Mouse (Mus musculus): ENCODE results near the gene Flot2. TPM values are rescaled to one million over a fixed set of nuclear protein-coding genes. Genes with fewer than 3 reads are reported as not detected.

Gene Flot2
- polyA plus RNA-seq, 1 experiment from 2014 or later: 45.7 TPM

- no peak for ATAC-seq (ENCODE audit: low FRiP score, low TSS enrichment)
- Histone ChIP-seq H3K27me3 (ENCODE audit: control insufficient read depth, insufficient read depth, low read length) (no peaks in the 10 kb centered on the region), H3K27ac (ENCODE audit: low read depth, low read length) (no peak overlapping the region), H3K9ac (ENCODE audit: low read depth, low read length) (no peak overlapping the region), H3K9me3 (ENCODE audit: control insufficient read depth, low read length) (no peaks in the 10 kb centered on the region), H3K4me2 (replicated peaks; ENCODE audit: low read depth, low read length) (no peak overlapping the region), H3K4me1 (ENCODE audit: control insufficient read depth, insufficient read depth, low read length) (no peaks in the 10 kb centered on the region), H3K4me3 (ENCODE audit: low read length) (no peak overlapping the region), H3K36me3 (ENCODE audit: control insufficient read depth, insufficient read depth, low read length) (no peaks in the 10 kb centered on the region)
- 81% methylated on average over 5 of the region's 5 CpGs for WGBS
Measured at GRCm38 (mm10) chr11:78087756-78088281, 50.1 kb downstream of the Flot2 start.

- Histone ChIP-seq H3K9me3 (ENCODE audit: control insufficient read depth, low read length) (no peaks in the 10 kb centered on the region), H3K36me3 (ENCODE audit: control insufficient read depth, insufficient read depth, low read length) (no peaks in the 10 kb centered on the region), H3K4me1 (ENCODE audit: control insufficient read depth, insufficient read depth, low read length) (peaks cover 17% of the 10 kb centered on the region; the same call in 1 of the 2 replicates), H3K4me3 (ENCODE audit: low read length) (peak overlapping the region; percentile 86), H3K27me3 (ENCODE audit: control insufficient read depth, insufficient read depth, low read length) (no peaks in the 10 kb centered on the region), H3K9ac (ENCODE audit: low read depth, low read length) (peak overlapping the region; percentile 88; the same call in 1 of the 2 replicates), H3K4me2 (replicated peaks; ENCODE audit: low read depth, low read length) (peak overlapping the region; percentile 83), H3K27ac (ENCODE audit: low read depth, low read length) (peak overlapping the region; percentile 34; the same call in 1 of the 2 replicates)
- ATAC-seq (ENCODE audit: low FRiP score, low TSS enrichment): peak; percentile 62
- WGBS: 55% methylated on average over 11 of the region's 11 CpGs
Measured at GRCm38 (mm10) chr11:78094137-78094503, 56.4 kb downstream of the Flot2 start.

GRCm38 (mm10) chr11:78094504-78095143 lies 56.9 kb downstream of the Flot2 start, which contains the start of gene Fam222b:
Gene Fam222b, plus strand, starts transcription at chr11:78094660.
- H3K4me2 ChIP-seq (replicated peaks; ENCODE audit: low read depth, low read length): peak within 1 kb of the TSS; percentile 83

GRCm38 (mm10) chr11:78095144-78095516 lies 57.4 kb downstream of the Flot2 start:
- Histone ChIP-seq H3K27me3 (ENCODE audit: control insufficient read depth, insufficient read depth, low read length) (no peaks in the 10 kb centered on the region), H3K4me1 (ENCODE audit: control insufficient read depth, insufficient read depth, low read length) (peaks cover 17% of the 10 kb centered on the region; the same call in 1 of the 2 replicates), H3K9ac (ENCODE audit: low read depth, low read length) (peak overlapping the region; percentile 88), H3K4me2 (replicated peaks; ENCODE audit: low read depth, low read length) (peak overlapping the region; percentile 83), H3K4me3 (ENCODE audit: low read length) (peak overlapping the region; percentile 86), H3K36me3 (ENCODE audit: control insufficient read depth, insufficient read depth, low read length) (no peaks in the 10 kb centered on the region), H3K9me3 (ENCODE audit: control insufficient read depth, low read length) (no peaks in the 10 kb centered on the region), H3K27ac (ENCODE audit: low read depth, low read length) (peak overlapping the region; percentile 34; the same call in 1 of the 2 replicates)
- WGBS: 29% methylated on average over 5 of the region's 5 CpGs
- no peak for ATAC-seq (ENCODE audit: low FRiP score, low TSS enrichment)

More at GRCm38 (mm10) chr11:78094504-78095143, 56.9 kb downstream of the Flot2 start, which contains the start of gene Fam222b:
- peak; percentile 94 for ATAC-seq (ENCODE audit: low FRiP score, low TSS enrichment)
- H3K4me3 ChIP-seq (ENCODE audit: low read length): peak within 1 kb of the TSS; percentile 86
- peak within 1 kb of the TSS; percentile 88 for H3K9ac ChIP-seq (ENCODE audit: low read depth, low read length)
- H3K9me3 ChIP-seq (ENCODE audit: control insufficient read depth, low read length): no peaks in the 10 kb centered on the region
- no peaks in the 10 kb centered on the region for H3K36me3 ChIP-seq (ENCODE audit: control insufficient read depth, insufficient read depth, low read length)
- peak within 1 kb of the TSS; percentile 34; the same call in 1 of the 2 replicates for H3K27ac ChIP-seq (ENCODE audit: low read depth, low read length)
- H3K4me1 ChIP-seq (ENCODE audit: control insufficient read depth, insufficient read depth, low read length): peaks cover 17% of the 10 kb centered on the region; the same call in 1 of the 2 replicates
- no peaks in the 10 kb centered on the region for H3K27me3 ChIP-seq (ENCODE audit: control insufficient read depth, insufficient read depth, low read length)
- WGBS: under 1% methylated on average over 38 of the region's 38 CpGs

- Histone ChIP-seq H3K27ac (ENCODE audit: low read depth, low read length) (no peak overlapping the region), H3K27me3 (ENCODE audit: control insufficient read depth, insufficient read depth, low read length) (no peaks in the 10 kb centered on the region), H3K9me3 (ENCODE audit: control insufficient read depth, low read length) (no peaks in the 10 kb centered on the region), H3K4me2 (replicated peaks; ENCODE audit: low read depth, low read length) (no peak overlapping the region; the same call in 1 of the 2 replicates), H3K4me3 (ENCODE audit: low read length) (no peak overlapping the region), H3K9ac (ENCODE audit: low read depth, low read length) (peak overlapping the region; percentile 12; the same call in 1 of the 2 replicates), H3K36me3 (ENCODE audit: control insufficient read depth, insufficient read depth, low read length) (no peaks in the 10 kb centered on the region; the same call in 1 of the 2 replicates), H3K4me1 (ENCODE audit: control insufficient read depth, insufficient read depth, low read length) (peaks cover 17% of the 10 kb centered on the region; the same call in 1 of the 2 replicates)
- ATAC-seq (ENCODE audit: low FRiP score, low TSS enrichment): no peak
- 64% methylated on average over 3 of the region's 3 CpGs for WGBS
Measured at GRCm38 (mm10) chr11:78097077-78097476, 59.3 kb downstream of the Flot2 start.

GRCm38 (mm10) chr11:78100746-78101145 lies 63.0 kb downstream of the Flot2 start:
- no peak overlapping the region for H3K4me3 ChIP-seq (ENCODE audit: low read length)
- ATAC-seq (ENCODE audit: low FRiP score, low TSS enrichment): no peak

GRCm38 (mm10) chr11:78102142-78102541 lies 64.4 kb downstream of the Flot2 start:
- H3K27me3 ChIP-seq (ENCODE audit: control insufficient read depth, insufficient read depth, low read length): no peaks in the 10 kb centered on the region

More at GRCm38 (mm10) chr11:78100746-78101145, 63.0 kb downstream of the Flot2 start:
- no peaks in the 10 kb centered on the region; the same call in 1 of the 2 replicates for H3K36me3 ChIP-seq (ENCODE audit: control insufficient read depth, insufficient read depth, low read length)
- H3K4me1 ChIP-seq (ENCODE audit: control insufficient read depth, insufficient read depth, low read length): peaks cover 11% of the 10 kb centered on the region; the same call in 1 of the 2 replicates
- 91% methylated on average over 11 of the region's 11 CpGs for WGBS
- H3K27ac ChIP-seq (ENCODE audit: low read depth, low read length): no peak overlapping the region
- H3K4me2 ChIP-seq (replicated peaks; ENCODE audit: low read depth, low read length): no peak overlapping the region
- no peak overlapping the region for H3K9ac ChIP-seq (ENCODE audit: low read depth, low read length)
- H3K27me3 ChIP-seq (ENCODE audit: control insufficient read depth, insufficient read depth, low read length): no peaks in the 10 kb centered on the region
- no peaks in the 10 kb centered on the region for H3K9me3 ChIP-seq (ENCODE audit: control insufficient read depth, low read length)

GRCm38 (mm10) chr11:78102958-78103747 lies 65.4 kb downstream of the Flot2 start:
- H3K27me3 ChIP-seq (ENCODE audit: control insufficient read depth, insufficient read depth, low read length): no peaks in the 10 kb centered on the region
- H3K4me1 ChIP-seq (ENCODE audit: control insufficient read depth, insufficient read depth, low read length): no peaks in the 10 kb centered on the region
- no peak overlapping the region for H3K4me2 ChIP-seq (replicated peaks; ENCODE audit: low read depth, low read length)
- no peak overlapping the region for H3K9ac ChIP-seq (ENCODE audit: low read depth, low read length)
- no peaks in the 10 kb centered on the region; the same call in 1 of the 2 replicates for H3K9me3 ChIP-seq (ENCODE audit: control insufficient read depth, low read length)
- no peak overlapping the region for H3K4me3 ChIP-seq (ENCODE audit: low read length)
- no peak for ATAC-seq (ENCODE audit: low FRiP score, low TSS enrichment)
- H3K36me3 ChIP-seq (ENCODE audit: control insufficient read depth, insufficient read depth, low read length): peaks cover 3% of the 10 kb centered on the region
- 68% methylated on average over 5 of the region's 5 CpGs for WGBS
- no peak overlapping the region for H3K27ac ChIP-seq (ENCODE audit: low read depth, low read length)

More at GRCm38 (mm10) chr11:78102142-78102541, 64.4 kb downstream of the Flot2 start:
- 90% methylated on average over 5 of the region's 5 CpGs for WGBS
- no peak for ATAC-seq (ENCODE audit: low FRiP score, low TSS enrichment)
- H3K36me3 ChIP-seq (ENCODE audit: control insufficient read depth, insufficient read depth, low read length): peaks cover 3% of the 10 kb centered on the region
- no peak overlapping the region for H3K4me3 ChIP-seq (ENCODE audit: low read length)
- H3K9me3 ChIP-seq (ENCODE audit: control insufficient read depth, low read length): no peaks in the 10 kb centered on the region
- no peak overlapping the region for H3K27ac ChIP-seq (ENCODE audit: low read depth, low read length)
- no peaks in the 10 kb centered on the region for H3K4me1 ChIP-seq (ENCODE audit: control insufficient read depth, insufficient read depth, low read length)
- no peak overlapping the region for H3K4me2 ChIP-seq (replicated peaks; ENCODE audit: low read depth, low read length)
- H3K9ac ChIP-seq (ENCODE audit: low read depth, low read length): no peak overlapping the region
